Mouse (Mus musculus) lung, adult 2 months (tissue): ENCODE data around the gene Il1rapl1.

Source experiments
- CTCF ChIP-seq: fragments of 200-500 bp; IDR thresholded peaks from 2 replicates; pipeline ENCODE4 v1.5.1; 2011; ENCODE audit warnings: mild to moderate bottlenecking, low read length, control low read depth; ENCODE audit not compliant: insufficient read depth
- POLR2A ChIP-seq: fragments of 200-500 bp; IDR thresholded peaks from 2 replicates; pipeline ENCODE4 v1.6.1; 2011; ENCODE audit warnings: low read depth, mild to moderate bottlenecking, control low read depth, low read length, borderline replicate concordance; ENCODE audit errors: extremely low read depth

- no peak for TF ChIP-seq CTCF
- no peak for TF ChIP-seq POLR2A
These were observed 301.6 kb downstream of the Il1rapl1 start for GRCm38 (mm10) chrX:87813884-87814283.
